Mouse (Mus musculus): ENCODE measurements around the gene Gm6583.

The Gm6583 gene

DNA sequence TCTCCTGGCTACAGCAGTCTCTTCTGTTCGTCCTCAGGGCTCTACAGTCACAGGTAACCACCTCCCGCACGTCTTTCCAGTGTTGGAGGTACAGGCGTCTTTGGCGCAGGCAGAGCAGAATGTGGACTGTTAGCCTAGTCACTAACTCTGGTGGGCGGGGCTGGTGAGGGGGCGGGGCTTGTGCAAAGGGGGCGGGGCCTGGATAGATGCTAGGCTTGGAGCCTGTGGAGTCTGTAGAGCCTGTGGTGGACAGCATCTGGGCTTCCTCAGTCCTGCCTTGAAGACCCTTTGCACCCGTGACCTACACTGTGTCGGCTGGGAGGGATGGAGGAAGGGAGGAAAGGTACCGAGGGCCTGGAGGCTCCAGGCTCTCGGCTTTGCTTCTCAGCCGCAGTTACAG, at the start of gene Gm6583:
Gm6583 (minus strand) TSS at position 124 of the 400 bp plus-strand sequence.
- DNase-seq (ENCODE audit: low spot score): no peak

DNA sequence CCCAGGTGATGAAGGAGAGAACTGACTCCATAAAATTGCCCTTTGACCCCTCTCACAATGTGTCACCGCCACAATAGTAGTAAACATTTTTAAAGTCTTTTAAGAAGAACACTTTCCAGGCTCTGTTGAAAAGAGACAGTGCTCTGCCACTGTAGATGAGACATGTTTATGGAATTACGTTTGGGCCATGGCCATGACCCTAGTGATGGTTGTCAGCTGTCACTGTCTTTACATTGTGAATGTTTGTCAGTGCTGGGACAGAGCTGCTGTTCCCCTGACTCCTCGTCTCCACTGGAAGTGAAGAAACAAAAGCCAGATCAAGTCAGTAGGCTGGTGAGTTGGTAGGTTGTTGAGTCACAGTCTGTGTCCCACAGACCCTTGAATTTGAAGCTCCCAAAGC, 46.6 kb upstream of the Gm6583 start:
- DNase-seq (ENCODE audit: low spot score): no peak

DNA sequence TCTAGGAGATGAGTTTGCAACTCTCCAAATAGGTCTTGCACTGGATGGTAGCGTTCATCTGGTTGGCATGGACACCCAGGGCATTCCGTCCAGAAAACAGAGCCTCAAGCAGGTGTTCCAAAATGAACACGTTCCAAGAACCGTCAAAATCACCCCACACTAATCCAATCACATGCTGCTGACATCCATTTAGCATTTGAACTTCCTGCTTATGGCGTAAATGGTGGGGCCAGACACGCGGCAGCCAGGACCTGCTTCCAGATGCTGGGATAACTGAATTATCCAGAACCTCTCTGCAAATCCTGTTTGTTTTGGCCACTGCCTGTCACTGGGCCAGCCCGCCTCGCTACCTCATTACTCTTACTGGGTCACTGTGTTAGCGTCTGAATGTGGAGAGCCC, 43.5 kb upstream of the Gm6583 start:
- no peak for DNase-seq (ENCODE audit: low spot score)

DNA sequence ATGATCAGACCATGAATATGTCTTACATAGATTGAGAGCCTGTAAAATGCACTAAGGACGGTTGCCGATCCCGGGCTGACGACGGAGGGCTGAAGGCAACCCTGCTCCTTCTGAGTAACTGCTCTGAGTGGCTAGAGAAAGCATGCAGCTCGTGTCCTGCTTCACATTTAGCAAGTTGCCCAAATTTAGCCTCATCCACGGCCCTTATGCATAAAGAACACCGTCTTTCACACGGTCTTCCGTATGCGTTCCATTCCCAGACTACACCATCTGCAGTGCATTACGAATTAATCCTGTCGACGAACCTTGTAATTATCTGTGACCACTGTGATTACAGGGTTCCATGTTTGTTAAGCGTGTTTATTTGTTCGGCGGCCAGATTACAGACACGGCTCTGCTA, 40.2 kb upstream of the Gm6583 start:
- no peak for DNase-seq (ENCODE audit: low spot score)

DNA sequence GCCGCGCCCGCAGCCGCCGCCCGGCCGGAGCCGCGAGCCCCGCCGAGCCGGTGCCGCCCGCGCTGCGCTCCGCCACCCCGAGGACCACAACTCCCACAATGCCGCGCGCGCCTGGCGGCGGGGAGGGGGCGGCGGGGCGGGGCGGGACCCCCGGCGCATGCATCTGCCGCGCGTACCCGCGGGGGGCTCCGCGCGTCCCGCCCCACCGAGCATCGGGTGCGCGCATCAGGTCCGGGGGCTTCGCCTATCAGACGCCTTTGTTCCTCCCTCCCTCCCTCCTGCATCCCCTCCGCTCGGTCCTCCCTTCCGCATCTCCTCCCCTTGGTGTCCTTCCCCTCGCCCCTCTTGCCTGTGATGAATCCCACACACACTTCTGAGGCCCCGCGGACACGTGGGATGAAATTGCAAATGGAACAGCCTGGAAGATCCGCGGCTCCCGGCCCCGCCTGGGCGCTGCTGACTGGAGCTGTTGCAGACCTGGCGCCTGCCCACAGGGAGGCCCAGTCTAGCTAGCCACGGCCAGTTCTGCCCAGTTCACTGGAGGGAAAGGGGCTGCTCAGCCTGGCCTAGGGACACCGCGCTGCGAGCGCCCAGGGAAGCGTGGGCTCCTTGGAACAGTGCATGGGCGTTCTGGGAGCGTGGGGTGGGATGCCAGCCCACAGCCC, 39.1 kb upstream of the Gm6583 start, which contains the start of gene Asphd2:
Asphd2 (minus strand) TSS at position 88 of the 665 bp plus-strand sequence.
- DNase-seq (ENCODE audit: low spot score): peak; percentile 90

DNA sequence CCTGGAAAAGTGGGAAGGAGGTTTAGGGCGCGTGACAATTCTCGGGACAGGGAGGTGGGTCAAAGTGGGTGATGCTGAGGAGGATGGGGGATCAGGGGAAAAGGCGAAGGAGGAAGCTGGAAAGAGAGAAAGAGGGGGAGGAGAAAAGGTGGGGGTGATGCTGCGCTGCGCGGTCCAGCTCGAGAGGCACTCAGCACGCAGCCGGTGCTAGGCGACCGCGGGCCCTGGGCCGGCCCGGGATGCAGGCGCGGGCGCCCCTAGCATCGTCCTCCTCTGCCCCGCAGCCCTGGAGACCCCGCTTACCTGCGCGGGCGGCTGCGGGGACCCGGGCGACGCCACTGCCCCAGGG, 38.6 kb upstream of the Gm6583 start:
- DNase-seq (ENCODE audit: low spot score): peak; percentile 49

DNA sequence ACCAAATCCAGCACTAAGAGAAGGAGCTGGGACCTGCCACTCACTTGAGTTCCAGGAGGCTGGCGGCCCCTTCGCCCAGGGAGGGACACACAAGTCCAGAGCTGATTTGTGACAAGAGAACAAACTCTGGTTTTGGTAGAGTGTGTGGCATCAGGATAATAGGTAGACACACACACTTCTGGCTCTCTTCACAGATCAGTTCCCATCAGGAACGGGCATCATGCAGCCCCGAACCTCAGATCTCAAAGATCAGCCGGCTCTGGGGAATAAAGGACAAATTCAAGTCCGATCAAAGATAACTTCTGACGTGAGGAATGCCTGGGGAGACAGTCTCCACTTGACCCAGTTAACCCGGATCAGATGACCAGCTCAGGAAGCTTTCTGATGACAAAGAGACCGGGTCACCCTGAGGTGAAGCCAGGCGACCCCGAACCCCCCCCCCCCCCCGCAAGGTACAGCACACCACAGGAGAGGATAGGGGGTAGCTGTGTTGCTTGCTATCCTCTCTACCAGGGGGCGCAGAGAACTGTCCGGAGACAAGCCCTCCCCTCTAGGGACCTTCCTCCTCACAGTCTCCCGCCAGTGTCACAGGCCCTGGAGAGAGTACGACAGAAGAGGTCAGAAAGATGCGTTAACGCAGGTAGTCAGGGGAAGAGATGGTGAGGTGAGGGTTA, 38.0 kb upstream of the Gm6583 start:
- DNase-seq (ENCODE audit: low spot score): no peak

DNA sequence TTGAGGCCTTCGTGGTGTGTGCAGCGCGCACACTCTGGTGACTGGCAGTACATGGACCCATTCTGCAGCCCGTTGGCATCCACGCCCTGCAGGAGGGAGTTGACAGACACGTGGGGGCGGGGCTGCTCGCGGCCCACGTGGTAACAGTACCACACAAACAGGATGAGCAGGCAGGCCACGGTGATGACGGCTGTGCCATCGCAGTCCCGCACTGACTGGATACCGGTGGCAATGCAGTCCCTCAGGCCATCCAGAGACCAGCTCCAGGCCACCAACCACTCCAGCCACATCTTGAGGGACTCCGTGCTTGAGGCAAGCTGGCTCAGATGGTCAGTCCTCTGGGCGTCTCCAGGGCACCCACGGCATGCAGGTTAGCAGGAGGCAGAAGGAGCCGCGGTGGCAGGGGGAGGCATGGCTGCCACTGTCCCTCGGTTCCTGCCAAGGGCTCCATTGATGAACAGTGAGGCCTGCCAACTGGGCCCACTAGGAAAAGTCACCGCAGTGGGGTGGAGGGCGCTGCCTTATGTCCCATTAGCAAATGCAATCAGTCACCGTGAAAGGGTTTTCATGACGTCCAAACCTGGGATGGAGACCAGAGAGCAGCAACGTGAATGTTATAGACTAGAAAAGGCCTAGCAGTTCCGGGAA, 36.0 kb upstream of the Gm6583 start:
- no peak for DNase-seq (ENCODE audit: low spot score)

DNA sequence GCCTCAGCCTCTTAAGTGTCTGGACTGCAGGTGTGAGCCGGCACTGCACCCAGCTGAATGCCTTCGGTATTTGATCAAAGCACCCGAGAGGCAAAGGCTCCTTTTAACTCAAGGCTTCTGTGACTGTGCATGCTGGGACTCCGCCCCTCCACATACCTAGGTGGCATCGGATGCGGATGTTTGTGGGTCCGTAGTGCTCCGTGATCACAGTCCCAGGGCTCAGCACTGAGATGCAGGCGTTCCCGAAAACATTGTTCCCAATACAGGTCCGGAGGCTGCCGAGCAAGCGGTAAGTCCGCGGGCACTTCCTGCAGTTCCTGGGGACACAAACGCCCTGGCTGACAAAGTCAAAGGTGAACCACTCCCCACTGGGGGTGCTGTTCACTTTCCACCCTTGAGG, 35.2 kb upstream of the Gm6583 start:
- no peak for DNase-seq (ENCODE audit: low spot score)

DNA sequence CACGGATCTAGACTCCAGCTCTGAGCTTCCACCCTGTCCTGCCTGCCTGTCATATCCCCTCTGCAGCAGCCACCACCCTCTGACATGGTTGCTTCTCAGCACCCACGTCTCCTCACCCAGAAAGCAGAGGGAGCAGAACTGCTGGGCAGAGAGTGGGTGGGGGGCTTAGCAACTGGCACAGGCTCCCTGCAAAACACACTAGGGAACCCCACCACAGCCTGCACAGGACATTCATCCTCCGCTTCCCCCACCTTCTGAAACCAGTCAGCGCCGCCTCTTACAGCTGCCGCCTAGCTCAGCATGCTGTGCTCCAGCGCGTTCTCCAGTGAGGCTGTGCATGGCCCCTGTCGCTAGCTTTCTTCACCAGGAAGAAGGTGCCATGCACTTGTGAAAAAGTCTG, 33.5 kb upstream of the Gm6583 start:
- no peak for DNase-seq (ENCODE audit: low spot score)

DNA sequence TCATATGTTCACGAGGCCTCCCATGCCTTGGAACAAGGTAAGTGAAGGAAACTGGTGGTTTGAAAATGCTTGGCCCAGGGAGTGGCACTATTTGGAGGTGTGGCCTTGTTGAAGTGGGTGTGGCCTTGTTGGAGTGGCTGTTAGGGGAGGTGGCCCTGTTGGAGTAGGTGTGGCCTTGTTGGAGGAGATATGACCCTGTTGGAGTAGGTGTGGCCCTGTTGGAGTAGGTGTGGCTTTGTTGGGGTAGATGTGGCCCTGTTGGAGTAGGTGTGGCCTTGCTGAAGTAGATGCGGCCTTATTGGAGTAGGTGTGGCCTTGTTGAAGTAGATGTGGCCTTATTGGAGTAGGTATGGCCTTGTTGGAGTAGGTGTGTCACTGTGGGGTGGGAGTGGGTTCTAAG, 30.1 kb upstream of the Gm6583 start:
- DNase-seq (ENCODE audit: low spot score): no peak

DNA sequence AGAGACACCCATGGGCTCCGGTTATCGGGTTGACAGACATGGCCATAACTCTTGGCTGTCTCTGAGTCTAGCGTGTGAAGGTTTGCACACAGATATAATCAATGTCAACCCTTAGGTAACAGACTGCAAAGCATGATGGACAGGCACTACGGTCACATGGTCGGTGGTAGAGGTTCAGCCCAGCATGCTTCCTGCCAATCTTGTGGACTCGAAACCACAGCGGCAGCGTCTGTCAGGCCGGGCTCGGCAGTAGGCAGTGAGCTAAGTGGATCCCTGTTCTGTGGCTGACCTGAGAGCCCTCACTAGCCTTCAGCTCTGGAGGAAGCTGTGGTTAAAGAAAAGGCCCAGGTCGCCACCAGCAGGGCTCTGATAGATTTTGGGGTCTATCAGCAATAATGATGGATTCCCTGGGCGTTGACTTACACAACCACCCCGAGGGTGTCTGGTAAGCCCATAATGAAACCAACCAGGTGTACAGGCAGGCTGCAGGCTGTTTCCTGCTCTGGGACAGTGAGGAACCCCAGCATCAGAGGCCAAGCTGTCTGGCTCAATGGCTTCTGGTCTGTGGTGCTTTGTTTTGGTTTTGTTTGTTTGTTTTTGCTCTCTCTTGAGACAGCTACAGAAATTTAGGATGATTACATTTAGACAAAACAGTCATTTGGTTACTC, 29.1 kb upstream of the Gm6583 start:
- DNase-seq (ENCODE audit: low spot score): no peak

DNA sequence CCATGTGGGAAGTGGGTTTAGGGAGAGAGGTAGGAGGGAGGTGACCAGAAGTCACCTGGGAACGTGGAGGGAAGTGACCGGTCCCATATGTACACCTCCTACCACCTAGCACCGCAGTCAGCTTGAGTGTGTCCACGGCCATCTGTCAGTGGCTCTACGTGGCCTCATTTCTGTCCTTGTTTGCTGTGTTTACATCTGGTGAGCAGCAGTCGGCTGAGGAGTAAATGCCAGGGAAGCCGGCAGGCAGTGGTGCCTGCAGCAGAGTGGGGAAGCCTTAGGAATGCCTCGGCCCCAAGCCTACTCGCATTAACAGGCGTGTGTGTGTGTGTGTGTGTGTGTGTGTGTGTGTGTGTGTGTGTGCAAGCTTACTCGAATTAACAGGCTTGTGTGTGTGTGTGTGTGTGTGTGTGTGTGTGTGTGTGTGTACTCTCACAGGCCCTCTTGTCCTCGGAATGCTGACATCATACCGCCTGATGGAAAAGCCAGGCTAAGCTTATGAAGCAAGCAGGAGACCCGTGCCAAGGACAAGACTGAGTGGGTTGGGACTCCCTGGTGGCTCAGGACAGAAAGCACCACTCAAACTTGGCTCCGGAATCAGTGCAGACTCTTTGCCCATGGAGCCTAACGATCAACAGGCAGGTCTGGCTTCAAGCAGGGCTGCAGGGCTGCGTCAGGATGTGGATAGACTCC, 27.0 kb upstream of the Gm6583 start:
- DNase-seq (ENCODE audit: low spot score): no peak

DNA sequence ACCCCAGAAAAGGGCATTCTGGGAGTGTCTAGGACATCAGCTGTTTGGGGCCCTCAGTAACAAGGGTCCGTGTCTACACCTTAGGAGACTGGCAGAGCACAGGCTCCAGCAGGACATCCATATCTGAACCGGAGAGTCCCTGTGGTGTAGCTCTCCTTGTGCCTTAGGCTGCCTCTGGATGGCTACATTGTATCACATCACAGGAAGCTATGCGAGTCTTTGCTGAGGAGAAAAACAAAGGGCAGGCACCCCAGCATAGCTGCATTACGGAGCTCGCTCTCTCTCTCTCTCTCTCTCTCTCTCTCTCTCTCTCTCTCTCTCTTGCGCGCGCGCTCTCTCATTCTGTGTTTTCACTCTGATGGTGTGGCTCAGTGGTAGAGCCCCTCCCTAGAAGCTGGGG, 26.2 kb upstream of the Gm6583 start:
- DNase-seq (ENCODE audit: low spot score): no peak

DNA sequence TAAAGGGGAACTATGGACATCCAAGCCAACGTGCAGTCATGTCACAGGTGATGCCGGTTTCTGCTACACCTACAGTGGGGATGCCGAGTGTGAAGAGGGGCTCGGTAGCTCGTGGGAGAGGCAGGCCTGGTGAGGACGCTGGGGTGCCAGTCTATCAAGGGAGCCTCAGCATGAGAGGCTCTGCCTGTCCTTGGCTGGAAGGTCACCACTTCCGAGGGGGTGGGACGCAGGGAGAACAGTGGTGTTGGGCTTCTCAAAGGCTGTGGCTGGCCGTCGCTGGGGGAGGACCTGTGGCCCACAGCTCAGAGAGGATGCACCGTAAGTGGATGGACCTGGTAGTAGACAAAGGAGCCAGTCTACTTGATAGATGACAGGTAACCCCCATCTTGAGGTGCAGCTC, 25.3 kb upstream of the Gm6583 start:
- DNase-seq (ENCODE audit: low spot score): no peak

DNA sequence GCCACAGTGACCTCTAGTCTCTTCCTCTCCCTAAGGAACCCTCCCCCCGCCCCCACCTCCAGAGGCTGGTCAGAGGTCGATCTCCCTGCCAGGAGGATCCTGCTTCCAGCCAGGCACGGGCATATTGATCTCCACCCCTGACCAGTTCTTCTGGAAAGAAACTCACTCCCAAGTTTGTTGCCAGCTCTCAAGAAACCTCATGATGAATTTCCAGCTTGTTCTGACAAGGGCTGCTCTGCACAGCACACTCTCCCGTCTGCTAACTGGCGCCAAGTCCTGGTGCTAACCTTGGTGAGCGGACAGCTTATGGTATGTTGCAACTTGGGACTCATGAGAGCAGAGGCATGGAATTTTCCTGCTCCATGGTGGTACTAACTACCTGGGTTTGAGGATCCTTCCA, 22.9 kb upstream of the Gm6583 start:
- DNase-seq (ENCODE audit: low spot score): no peak

DNA sequence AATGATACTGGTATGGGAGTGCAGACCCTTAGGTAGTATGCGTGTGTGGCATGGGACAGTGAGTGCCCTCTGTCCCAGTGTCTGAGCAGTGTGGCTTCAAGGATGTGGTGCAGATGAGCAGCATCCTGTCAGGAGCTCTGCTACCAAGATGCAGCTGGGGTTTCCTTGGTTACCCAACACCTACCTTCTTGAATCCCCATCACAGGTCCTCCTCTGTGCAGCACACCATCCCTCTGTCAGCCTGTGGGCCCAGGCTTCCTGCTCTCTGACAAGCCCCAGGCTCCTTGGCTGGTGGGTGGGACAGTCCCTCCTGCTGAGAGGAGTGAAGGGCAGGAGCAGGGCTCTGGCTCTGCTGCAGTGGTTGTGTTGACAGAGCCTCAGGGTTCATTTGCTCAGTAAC, 21.5 kb upstream of the Gm6583 start:
- DNase-seq (ENCODE audit: low spot score): no peak

DNA sequence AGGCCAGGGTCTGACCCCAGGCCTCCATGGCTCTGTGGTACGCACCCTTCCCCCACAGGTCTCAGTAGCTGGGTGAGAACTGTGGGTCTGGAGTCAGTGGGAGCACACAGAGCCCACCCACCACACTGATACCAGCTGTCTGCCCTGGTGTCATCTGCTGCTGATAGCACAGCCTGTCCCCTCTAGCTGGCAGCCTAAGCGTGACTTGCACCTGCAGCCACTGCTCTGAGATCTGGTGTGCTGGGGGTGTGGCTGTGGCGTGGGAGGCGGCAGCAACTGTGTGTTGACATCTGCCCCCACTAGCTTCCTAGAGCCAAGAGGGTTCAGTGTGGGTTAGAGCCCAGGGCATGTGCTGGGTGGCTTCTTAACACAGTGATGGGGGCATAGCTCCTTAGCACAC, 20.3 kb upstream of the Gm6583 start:
- DNase-seq (ENCODE audit: low spot score): no peak

DNA sequence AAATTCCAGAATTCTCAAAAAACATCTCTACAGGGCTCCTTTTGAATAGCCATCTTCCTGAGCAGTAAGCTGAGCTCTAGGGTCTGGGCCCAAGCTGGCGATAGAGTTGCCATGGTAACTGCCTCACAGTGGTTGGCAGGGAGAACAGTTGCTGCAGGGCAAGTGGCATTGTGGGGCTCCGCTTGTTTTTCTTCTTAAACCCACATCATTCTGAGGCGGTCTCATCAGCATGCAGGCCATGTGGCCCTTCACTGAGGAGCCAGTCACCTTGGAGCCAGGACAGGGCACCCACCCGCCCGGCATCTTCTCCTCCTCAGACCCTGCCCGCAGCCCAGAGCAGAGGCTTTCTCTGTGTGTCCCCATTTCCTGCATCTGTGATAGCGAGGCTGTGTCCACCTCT, 16.1 kb upstream of the Gm6583 start:
- DNase-seq (ENCODE audit: low spot score): peak; percentile 71

DNA sequence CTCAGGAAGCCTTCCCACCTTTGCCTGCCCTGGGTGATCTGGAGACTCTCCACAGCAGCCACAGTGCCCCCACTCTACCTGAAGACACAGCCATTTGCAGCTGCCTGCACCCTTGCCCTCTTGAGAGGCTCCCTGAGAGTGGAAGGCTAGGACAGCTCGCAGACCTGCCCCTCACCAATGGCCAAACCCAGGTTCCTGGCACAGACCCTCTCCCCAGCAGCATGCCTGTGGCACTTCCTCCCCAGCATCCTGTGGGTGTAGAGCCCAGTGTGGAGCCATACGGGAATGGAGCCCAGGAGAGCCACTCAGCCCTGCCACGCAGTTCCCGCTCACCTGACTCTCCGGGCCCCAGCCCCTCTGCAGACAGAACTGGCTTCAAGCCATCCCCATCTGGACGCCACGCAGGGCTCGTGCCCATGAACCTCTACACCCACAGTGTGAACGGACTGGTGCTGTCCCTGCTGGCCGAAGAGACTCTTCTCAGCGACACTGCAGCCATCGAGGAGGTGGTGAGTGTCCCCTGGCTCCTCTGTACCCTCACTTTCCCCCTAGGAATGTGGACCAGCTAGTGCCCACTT, 14.5 kb upstream of the Gm6583 start:
- no peak for DNase-seq (ENCODE audit: low spot score)

DNA sequence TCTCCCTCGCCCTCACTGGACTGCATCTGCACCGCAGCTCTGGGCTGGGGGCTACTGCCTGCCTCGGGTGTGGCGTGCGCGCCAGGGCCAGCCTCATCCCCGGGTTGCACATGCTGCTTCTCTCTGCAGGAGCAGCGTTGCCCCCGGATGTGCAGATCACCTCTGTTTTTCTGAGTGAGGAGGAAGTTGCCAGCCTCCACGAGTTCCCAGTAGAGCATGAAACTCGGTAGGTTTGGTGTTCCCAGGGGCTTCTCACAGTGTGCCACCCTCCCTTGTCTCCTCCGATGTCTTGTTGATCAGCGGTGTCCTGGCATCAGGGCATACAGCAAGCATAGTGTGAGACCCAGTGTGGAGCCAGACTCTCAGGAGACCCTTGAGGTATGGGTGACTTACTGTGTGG, 13.5 kb upstream of the Gm6583 start:
- no peak for DNase-seq (ENCODE audit: low spot score)

DNA sequence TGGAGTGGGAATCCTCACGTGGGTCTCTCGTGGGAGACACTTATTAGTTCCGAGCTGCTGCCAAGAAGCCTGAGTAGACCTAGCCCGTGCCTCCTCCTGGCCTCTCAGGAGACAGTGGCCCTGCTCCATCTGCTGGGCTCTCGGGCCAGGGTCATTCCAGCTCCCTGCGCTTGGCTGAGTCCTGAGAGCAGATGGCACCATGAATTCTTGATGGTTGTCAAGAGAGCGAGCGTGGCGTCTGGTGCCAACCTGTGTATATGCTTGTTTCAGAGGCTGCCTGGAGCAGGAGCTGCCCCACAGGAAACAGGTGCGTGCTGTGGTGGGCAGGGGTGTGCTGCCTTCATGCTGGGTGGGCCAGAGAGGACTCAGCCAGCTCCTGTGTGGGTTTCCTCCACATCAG, 12.8 kb upstream of the Gm6583 start:
- DNase-seq (ENCODE audit: low spot score): no peak
